Mouse (Mus musculus): ENCODE data around the gene Trim67.

The Trim67 gene

GRCm38 (mm10) chr8:124872081-124872480 is 79.2 kb downstream of the Trim67 start:
- CTCF ChIA-PET: interaction anchor here in 3 of 4 experiments (0.6 to 1.7 kb wide), 16 partner anchors 9 to 388 kb away, joined by 3 to 7 read pairs (median 3); partner anchors contain the start of gene 2310022B05Rik (in 1 of the 3)
- POLR2A ChIA-PET: interaction anchor here in 3 of 4 experiments (0.6 to 6.0 kb wide), 14 partner anchors 10 to 985 kb away, joined by 3 to 48 read pairs (median 4); partner anchors contain the start of genes 2810004N23Rik (in 2 of the 3) and Gnpat (in 2 of the 3)

- ChIA-PET POLR2A (interaction anchor here in 2 of 4 experiments (0.5 to 6.0 kb wide), 8 partner anchors 10 to 985 kb away, joined by 3 to 48 read pairs (median 7); partner anchors contain the start of genes 2810004N23Rik (in 2 of the 2) and Gnpat (in 2 of the 2)), CTCF (interaction anchor here in 3 of 4 experiments (0.6 to 1.7 kb wide), 11 partner anchors 9 to 389 kb away, joined by 3 to 7 read pairs (median 3); partner anchors contain the start of gene 2310022B05Rik (in 1 of the 3))
Measured at GRCm38 (mm10) chr8:124872690-124873089, 79.8 kb downstream of the Trim67 start.

GRCm38 (mm10) chr8:124878141-124878540 is 85.2 kb downstream of the Trim67 start:
- POLR2A ChIA-PET: interaction anchor here in 2 of 4 experiments (1.5 to 2.7 kb wide), 3 partner anchors 10 to 18 kb away, joined by 4 to 8 read pairs (median 5); partner anchors contain the start of genes 2810004N23Rik (in 1 of the 2) and Gnpat (in 1 of the 2)
- CTCF ChIA-PET: no interaction called here

- POLR2A ChIA-PET: interaction anchor here in 3 of 4 experiments (0.6 to 2.7 kb wide), 7 partner anchors 9 to 726 kb away, joined by 3 to 8 read pairs (median 4); partner anchors contain the start of genes 2310022B05Rik (in 1 of the 3), 2810004N23Rik (in 1 of the 3) and Gnpat (in 1 of the 3)
- CTCF ChIA-PET: interaction anchor here in 1 of 4 experiments (0.9 kb wide), 1 partner anchor 17 kb away, joined by 3 read pairs; the partner anchor contains the start of genes 2810004N23Rik and Gnpat
Measured at GRCm38 (mm10) chr8:124878946-124879526, 86.1 kb downstream of the Trim67 start.
